11 mouse cellular contexts compared by ENCODE assay signal in genomic region chr15:102167620-102168021, GRCm38 (mm10). TPM values are rescaled to one million over a fixed set of nuclear protein-coding genes. Genes with fewer than 3 reads are reported as not detected.
A peak's percentile ranks its signal among the peaks of the same experiment; 100 is the strongest.
DNase-seq lines count a peak whose midpoint lies in the region; ATAC-seq lines count a peak whose summit lies in the region.
"Had no signal": no experiment of that assay in that cellular context is flagged by ENCODE, and none has a peak within 500 bp of the region (broad histone marks: within the 10 kb centered on the region; RNA-seq: fewer than 3 reads in every experiment).

No protein-coding gene starts in this region.

- no peaks in the 10 kb centered on the region for H3K36me3 ChIP-seq in forebrain, embryonic 10.5 days (replicated peaks)
- H3K36me3 ChIP-seq in forebrain, embryonic 14.5 days (ENCODE audit: control insufficient read depth, insufficient read depth, low read length): no peaks in the 10 kb centered on the region
- no peaks in the 10 kb centered on the region for H3K36me3 ChIP-seq in limb, embryonic 13.5 days
- H3K36me3 ChIP-seq: neural tube, embryonic 13.5 days had no signal

- WGBS in forebrain, embryonic 10.5 days: 64% methylated on average over 6 of the region's 6 CpGs
- WGBS in forebrain, embryonic 14.5 days: 72% methylated on average over 6 of the region's 6 CpGs
- 22% methylated on average over 6 of the region's 6 CpGs for WGBS in limb, embryonic 13.5 days

- H3K27ac ChIP-seq in forebrain, embryonic 10.5 days: 0 out of 2 replicates have a peak overlapping the region, but pooled peaks have one; percentile 37
- H3K27ac ChIP-seq in forebrain, embryonic 14.5 days (ENCODE audit: low read depth, low read length): no peak overlapping the region
- peak overlapping the region; percentile 73 for H3K27ac ChIP-seq in limb, embryonic 13.5 days
- H3K27ac ChIP-seq: liver, embryonic 14.5 days; neural tube, embryonic 13.5 days had no signal

- no peak overlapping the region for H3K9ac ChIP-seq in forebrain, embryonic 14.5 days (ENCODE audit: low read length)
- peak overlapping the region; percentile 35; the same call in 1 of the 2 replicates for H3K9ac ChIP-seq in limb, embryonic 13.5 days
- H3K9ac ChIP-seq: liver, embryonic 14.5 days; neural tube, embryonic 13.5 days had no signal

- ATAC-seq in forebrain, embryonic 14.5 days: no peak
- peak; percentile 80 for ATAC-seq in limb, embryonic 13.5 days (ENCODE audit: low FRiP score, low read depth)
- no peak for ATAC-seq in megakaryocyte-erythroid progenitor cell, adult 5-6 weeks (replicated peaks; ENCODE audit: low FRiP score, low TSS enrichment, poor library complexity, severe bottlenecking)

- peaks cover 14% of the 10 kb centered on the region for H3K4me1 ChIP-seq in forebrain, embryonic 10.5 days
- no peaks in the 10 kb centered on the region for H3K4me1 ChIP-seq in forebrain, embryonic 14.5 days (ENCODE audit: control insufficient read depth, insufficient read depth, low read length)
- H3K4me1 ChIP-seq in limb, embryonic 13.5 days: peaks cover 45% of the 10 kb centered on the region
- H3K4me1 ChIP-seq: neural tube, embryonic 13.5 days had no signal

- no peak overlapping the region for H3K4me3 ChIP-seq in forebrain, embryonic 10.5 days
- no peak overlapping the region for H3K4me3 ChIP-seq in forebrain, embryonic 14.5 days (ENCODE audit: low read depth, low read length)
- no peak overlapping the region for H3K4me3 ChIP-seq in limb, embryonic 13.5 days
- H3K4me3 ChIP-seq: erythroblast, embryonic 14.5 days; neural tube, embryonic 13.5 days had no signal

- H3K27me3 ChIP-seq in forebrain, embryonic 10.5 days (ENCODE audit: poor library complexity, severe bottlenecking): no peaks in the 10 kb centered on the region
- H3K27me3 ChIP-seq in forebrain, embryonic 14.5 days (replicated peaks; ENCODE audit: control insufficient read depth, insufficient read depth, low read length): no peaks in the 10 kb centered on the region
- H3K27me3 ChIP-seq in limb, embryonic 13.5 days: no peaks in the 10 kb centered on the region
- H3K27me3 ChIP-seq: neural tube, embryonic 13.5 days had no signal

- no peak overlapping the region for H3K4me2 ChIP-seq in forebrain, embryonic 14.5 days (ENCODE audit: low read length)
- peak overlapping the region; percentile 31 for H3K4me2 ChIP-seq in limb, embryonic 13.5 days (replicated peaks)
- H3K4me2 ChIP-seq: neural tube, embryonic 13.5 days had no signal

- no peak for DNase-seq in forebrain, embryonic 10.5 days (ENCODE audit: extremely low spot score, low spot score)
- no peak for DNase-seq in forebrain, embryonic 14.5 days (ENCODE audit: low spot score)
- DNase-seq in urinary bladder, postnatal 25 days (ENCODE audit: low spot score): peak; percentile 50
- DNase-seq in urinary bladder, adult 2 months (ENCODE audit: low spot score): no peak
- no peak for DNase-seq in c-Kit-positive CD71-positive TER-119-positive erythroid progenitor cells, embryonic 14.5 days (ENCODE audit: low spot score)
- DNase-seq in ovary, postnatal 14 days (ENCODE audit: low spot score): no peak

- H3K9me3 ChIP-seq in forebrain, embryonic 10.5 days: no peaks in the 10 kb centered on the region
- H3K9me3 ChIP-seq in forebrain, embryonic 14.5 days (replicated peaks; ENCODE audit: control insufficient read depth, low read length): no peaks in the 10 kb centered on the region
- no peaks in the 10 kb centered on the region for H3K9me3 ChIP-seq in limb, embryonic 13.5 days
- H3K9me3 ChIP-seq: neural tube, embryonic 13.5 days had no signal

RNA-seq across cellular contexts. Expression of gene Soat2, which starts 17.3 kb away (rescaled TPM):
- 0.09 TPM in 1 of 2 replicates, not detected in the other for polyA plus RNA-seq in forebrain, embryonic 10.5 days (2016; fragmentation: Nextera tagmentation; extraction: Ambion mirVana)
- not detected in 2 replicates for polyA plus RNA-seq in forebrain, embryonic 14.5 days (2014; fragmentation: Nextera tagmentation; extraction: Ambion mirVana)
- 0.59 and 0.89 TPM in 2 replicates for polyA plus RNA-seq in urinary bladder, adult 2 months (2012; rRNA removed)
- 0.20 and 0.27 TPM in 2 replicates for polyA plus RNA-seq in limb, embryonic 13.5 days (2015; fragmentation: Nextera tagmentation; extraction: Ambion mirVana)
- 12.8 and 15.4 TPM in 2 replicates for total RNA-seq in megakaryocyte-erythroid progenitor cell, adult 5-6 weeks (2014; fragmentation: Nextera tagmentation)
- total RNA-seq in megakaryocyte-erythroid progenitor cell, adult 5-6 weeks (2017): 8.9 and 11.2 TPM in 2 replicates

RNA-seq across cellular contexts. Expression of gene Igfbp6, which starts 23.5 kb away (rescaled TPM):
- 0.14 and 0.17 TPM in 2 replicates for polyA plus RNA-seq in forebrain, embryonic 10.5 days (2016; fragmentation: Nextera tagmentation; extraction: Ambion mirVana)
- polyA plus RNA-seq in forebrain, embryonic 14.5 days (2014; fragmentation: Nextera tagmentation; extraction: Ambion mirVana): 1.3 and 1.6 TPM in 2 replicates
- polyA plus RNA-seq in urinary bladder, adult 2 months (2012; rRNA removed): 260 TPM in 2 replicates
- 3.9 and 4.4 TPM in 2 replicates for polyA plus RNA-seq in limb, embryonic 13.5 days (2015; fragmentation: Nextera tagmentation; extraction: Ambion mirVana)
- not detected in 2 replicates for total RNA-seq in megakaryocyte-erythroid progenitor cell, adult 5-6 weeks (2014; fragmentation: Nextera tagmentation)
- not detected in 2 replicates for total RNA-seq in megakaryocyte-erythroid progenitor cell, adult 5-6 weeks (2017)

RNA-seq across cellular contexts. Expression of gene Spryd3, which starts 31.6 kb away (rescaled TPM):
- 10.8 and 12.7 TPM in 2 replicates for polyA plus RNA-seq in forebrain, embryonic 10.5 days (2016; fragmentation: Nextera tagmentation; extraction: Ambion mirVana)
- polyA plus RNA-seq in forebrain, embryonic 14.5 days (2014; fragmentation: Nextera tagmentation; extraction: Ambion mirVana): 20.9 and 28.1 TPM in 2 replicates
- 43.7 and 50.0 TPM in 2 replicates for polyA plus RNA-seq in urinary bladder, adult 2 months (2012; rRNA removed)
- 22.9 and 23.2 TPM in 2 replicates for polyA plus RNA-seq in limb, embryonic 13.5 days (2015; fragmentation: Nextera tagmentation; extraction: Ambion mirVana)
- 19.6 and 21.5 TPM in 2 replicates for total RNA-seq in megakaryocyte-erythroid progenitor cell, adult 5-6 weeks (2014; fragmentation: Nextera tagmentation)
- total RNA-seq in megakaryocyte-erythroid progenitor cell, adult 5-6 weeks (2017): 14.4 and 18.7 TPM in 2 replicates

RNA-seq across cellular contexts. Expression of gene Zfp740, which starts 35.4 kb away (rescaled TPM):
- polyA plus RNA-seq in forebrain, embryonic 10.5 days (2016; fragmentation: Nextera tagmentation; extraction: Ambion mirVana): 71.7 and 72.7 TPM in 2 replicates
- polyA plus RNA-seq in forebrain, embryonic 14.5 days (2014; fragmentation: Nextera tagmentation; extraction: Ambion mirVana): 52.1 and 60.4 TPM in 2 replicates
- 62.9 and 67.8 TPM in 2 replicates for polyA plus RNA-seq in urinary bladder, adult 2 months (2012; rRNA removed)
- polyA plus RNA-seq in limb, embryonic 13.5 days (2015; fragmentation: Nextera tagmentation; extraction: Ambion mirVana): 74.2 and 82.6 TPM in 2 replicates
- 39.8 and 65.3 TPM in 2 replicates for total RNA-seq in megakaryocyte-erythroid progenitor cell, adult 5-6 weeks (2014; fragmentation: Nextera tagmentation)
- total RNA-seq in megakaryocyte-erythroid progenitor cell, adult 5-6 weeks (2017): 33.0 and 39.0 TPM in 2 replicates

RNA-seq across cellular contexts. Expression of gene Csad, which starts 36.9 kb away (rescaled TPM):
- 36.0 and 39.9 TPM in 2 replicates for polyA plus RNA-seq in forebrain, embryonic 10.5 days (2016; fragmentation: Nextera tagmentation; extraction: Ambion mirVana)
- polyA plus RNA-seq in forebrain, embryonic 14.5 days (2014; fragmentation: Nextera tagmentation; extraction: Ambion mirVana): 23.3 and 25.6 TPM in 2 replicates
- 92.4 and 102 TPM in 2 replicates for polyA plus RNA-seq in urinary bladder, adult 2 months (2012; rRNA removed)
- polyA plus RNA-seq in limb, embryonic 13.5 days (2015; fragmentation: Nextera tagmentation; extraction: Ambion mirVana): 75.2 and 82.1 TPM in 2 replicates
- 9.6 and 21.4 TPM in 2 replicates for total RNA-seq in megakaryocyte-erythroid progenitor cell, adult 5-6 weeks (2014; fragmentation: Nextera tagmentation)
- total RNA-seq in megakaryocyte-erythroid progenitor cell, adult 5-6 weeks (2017): 11.4 and 33.8 TPM in 2 replicates

Comparison
In these comparisons a context has a peak if more than half of its experiments do, and no peak if none do; other contexts are left out.
1. RNA of gene Igfbp6, which starts 23.5 kb away (polyA plus RNA-seq): 260 TPM in urinary bladder, adult 2 months; 3.9 to 4.4 TPM in limb, embryonic 13.5 days, 1.3 to 1.6 TPM in forebrain, embryonic 14.5 days and 0.14 to 0.17 TPM in forebrain, embryonic 10.5 days; every median in the first group is over 10 times any median in the second.